Mouse (Mus musculus): ENCODE data around the gene Rph3al.

Rph3al gene

DNA sequence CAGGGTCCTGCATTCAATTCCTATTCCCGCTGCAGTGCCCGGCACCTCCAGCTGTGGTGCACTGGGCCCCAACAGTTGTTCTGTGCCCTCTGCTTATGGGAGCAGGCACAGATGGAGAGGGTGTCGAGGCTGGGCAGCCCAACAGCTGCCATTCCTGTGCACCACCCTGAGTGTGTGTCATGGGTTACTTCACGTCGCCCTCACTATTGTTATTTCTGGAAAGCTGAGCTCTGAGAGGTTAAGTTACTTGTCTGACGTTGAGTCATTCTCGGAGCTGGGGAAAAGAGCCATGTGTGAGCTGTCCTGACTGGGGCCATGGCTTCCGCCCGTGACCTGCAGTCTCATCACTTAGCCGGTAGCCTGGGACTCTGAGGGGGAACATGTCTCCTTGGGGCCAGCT is 125.1 kb downstream of the Rph3al start:
- no peak for DNase-seq (ENCODE audit: low read depth, low spot score)

- DNase-seq (ENCODE audit: low read depth, low spot score) = no peak
Observed at GRCm38 (mm10) chr11:75811900-75812299, 126.3 kb downstream of the Rph3al start.

- no peak for DNase-seq (ENCODE audit: low read depth, low spot score)
Observed at GRCm38 (mm10) chr11:75810526-75810925, 127.7 kb downstream of the Rph3al start.

GRCm38 (mm10) chr11:75807486-75807885 is 130.7 kb downstream of the Rph3al start:
- no peak for DNase-seq (ENCODE audit: low read depth, low spot score)

- DNase-seq (ENCODE audit: low read depth, low spot score) = no peak
Observed at GRCm38 (mm10) chr11:75801771-75802550, 136.3 kb downstream of the Rph3al start.

DNA sequence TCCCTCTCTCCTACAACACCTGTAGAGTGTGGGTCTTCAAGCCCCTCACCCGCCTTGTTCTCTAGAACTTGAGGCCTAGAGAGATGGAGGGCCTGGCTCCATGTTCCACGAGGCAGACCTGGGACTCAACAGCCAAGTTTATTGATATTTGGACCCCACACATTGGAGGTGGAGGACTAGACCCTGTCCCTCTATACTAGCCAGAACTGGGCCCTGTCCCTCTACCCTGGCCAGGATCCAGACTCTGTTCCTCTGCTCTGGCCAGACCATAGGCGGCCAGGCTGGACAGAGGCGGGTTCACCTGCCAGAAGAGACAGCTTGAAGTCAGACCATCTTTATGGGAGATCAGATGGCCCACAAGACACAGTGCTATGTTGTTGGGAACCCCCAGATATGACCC is 136.9 kb downstream of the Rph3al start:
- no peak for DNase-seq (ENCODE audit: low read depth, low spot score)

GRCm38 (mm10) chr11:75796536-75797246 is 141.5 kb downstream of the Rph3al start:
- DNase-seq (ENCODE audit: low read depth, low spot score) = no peak

- no peak for DNase-seq (ENCODE audit: low read depth, low spot score)
Observed at GRCm38 (mm10) chr11:75796029-75796445, 142.2 kb downstream of the Rph3al start, which contains the start of gene Doc2b. Gene Doc2b, minus strand, starts transcription at chr11:75796049.

DNA sequence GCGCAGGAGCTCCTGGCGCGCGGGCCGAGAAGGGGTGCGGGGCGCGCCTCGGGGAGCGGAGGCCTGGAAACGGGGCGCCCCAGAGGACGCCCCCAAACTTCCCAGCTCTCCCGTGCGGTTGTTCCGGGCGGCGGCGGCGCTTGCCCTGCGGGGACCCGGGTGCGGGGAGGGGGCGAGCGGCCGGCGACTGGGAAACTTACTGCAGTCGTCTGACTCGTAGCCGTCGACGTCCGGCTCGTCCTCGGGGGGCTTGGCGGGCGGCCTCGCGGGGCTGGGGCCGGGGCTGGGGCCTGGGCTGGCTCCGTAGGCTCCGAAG is 142.9 kb downstream of the Rph3al start:
- no peak for DNase-seq (ENCODE audit: low read depth, low spot score)

DNA sequence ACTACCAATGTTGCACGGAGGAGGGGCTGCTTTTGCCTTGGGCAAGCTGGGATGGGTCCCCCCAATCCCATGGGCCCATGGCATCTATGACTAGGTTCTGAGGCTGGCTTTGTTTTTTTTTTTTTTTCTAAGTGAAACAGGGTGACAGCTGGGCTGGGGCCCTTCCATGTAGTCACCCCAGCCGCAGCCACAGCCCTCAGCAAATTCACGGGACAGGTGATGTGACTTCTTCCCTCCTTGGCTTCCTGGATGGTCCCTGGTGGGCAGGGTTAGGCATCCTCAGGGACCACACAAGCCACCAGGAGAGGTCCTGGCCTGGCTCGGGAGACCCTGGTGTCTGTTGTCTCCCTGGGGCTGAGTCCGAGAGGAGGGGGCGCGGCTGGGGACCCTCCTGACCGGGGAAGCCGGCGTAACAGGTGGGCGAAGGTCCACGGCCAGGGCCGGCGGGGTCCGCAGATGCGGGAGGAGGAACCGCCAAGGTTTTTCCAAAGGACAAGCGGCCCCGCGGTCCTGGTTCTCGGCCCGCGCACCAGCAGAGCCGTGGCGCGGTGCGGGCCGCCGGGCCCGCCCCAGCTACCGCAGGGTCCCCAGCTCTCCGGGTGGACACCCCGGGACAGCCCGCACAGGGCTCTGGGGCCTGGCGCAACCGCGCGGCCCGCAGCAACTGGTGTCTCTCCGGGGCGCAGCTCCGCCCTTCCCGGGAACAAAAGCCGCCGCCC is 143.5 kb downstream of the Rph3al start:
- DNase-seq (ENCODE audit: low read depth, low spot score) = no peak

DNA sequence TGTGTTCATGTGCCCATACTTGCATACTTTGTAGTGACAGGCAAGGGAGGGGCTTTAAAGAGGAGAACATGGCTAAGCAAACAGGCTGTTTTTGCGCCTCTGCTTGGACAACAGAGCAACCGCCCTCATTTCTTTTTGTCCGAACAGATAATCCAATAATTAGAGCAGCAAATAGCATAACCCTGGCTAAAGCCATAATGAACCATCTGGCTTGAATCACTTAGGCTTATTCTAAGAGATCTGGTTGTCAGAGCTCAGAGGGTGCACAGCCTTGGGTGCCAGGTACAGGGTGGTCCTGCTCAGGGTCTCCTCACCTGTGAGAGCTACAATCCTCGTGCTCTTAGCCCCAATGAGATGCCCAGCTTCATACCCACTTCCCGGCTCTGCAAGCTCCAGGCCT is 144.9 kb downstream of the Rph3al start:
- no peak for DNase-seq (ENCODE audit: low read depth, low spot score)

- DNase-seq (ENCODE audit: low read depth, low spot score) = no peak
Observed at GRCm38 (mm10) chr11:75792535-75792934, 145.7 kb downstream of the Rph3al start.

DNA sequence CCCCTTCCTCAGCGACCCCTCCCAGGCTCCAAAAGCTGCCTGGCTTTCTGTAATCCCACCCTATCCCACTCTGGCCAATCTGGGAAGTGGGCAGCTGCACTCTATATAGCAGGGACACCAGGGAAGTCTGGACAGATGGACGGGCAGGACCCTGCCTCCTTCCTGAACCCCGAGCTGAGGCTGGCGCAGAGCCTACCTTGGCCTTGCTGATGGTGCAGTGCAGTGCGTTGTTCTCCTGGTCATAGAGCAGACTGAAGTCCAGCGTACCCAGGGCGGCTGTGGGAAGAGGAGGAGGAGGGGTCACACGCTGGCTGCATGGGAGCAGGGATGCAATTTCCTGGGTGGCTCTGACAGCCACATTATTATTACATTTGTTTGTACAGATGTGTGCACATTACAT is 152.3 kb downstream of the Rph3al start:
- no peak for DNase-seq (ENCODE audit: low read depth, low spot score)

GRCm38 (mm10) chr11:75783799-75784198 is 154.4 kb downstream of the Rph3al start:
- DNase-seq (ENCODE audit: low read depth, low spot score) = no peak

DNA sequence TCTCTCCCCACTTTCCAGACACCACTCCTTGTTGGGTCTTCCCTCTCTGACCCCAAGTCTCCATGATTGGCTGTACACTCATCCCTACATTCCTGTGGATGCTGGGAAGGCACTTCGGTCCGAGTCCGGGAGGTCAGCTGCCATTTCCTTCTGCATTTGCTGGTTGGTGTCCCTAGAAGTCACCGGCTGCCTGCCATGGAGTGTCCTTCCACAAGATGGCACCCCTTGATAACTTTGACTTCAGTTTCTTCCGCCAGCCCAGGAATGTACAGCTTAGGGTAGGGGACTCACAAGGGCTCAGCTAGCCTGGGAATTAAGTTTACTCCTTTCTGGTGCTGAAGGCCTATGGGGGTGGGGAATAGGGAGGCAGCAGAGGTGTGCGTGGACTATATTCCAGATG is 156.3 kb downstream of the Rph3al start:
- peak; percentile 60 for DNase-seq (ENCODE audit: low read depth, low spot score)

Measured in A20 (cell line).